Mouse (Mus musculus) liver, postnatal 0 days (tissue): Measurements from ENCODE around the gene Kif1c.

Source experiments
- CTCF ChIP-seq: sonication (generic); IDR thresholded peaks from 2 replicates; pipeline ENCODE4 v1.5.1; 2016; ENCODE audit warnings: antibody characterized with exemption, low read depth
- EP300 ChIP-seq: IDR thresholded peaks from 2 replicates; pipeline ENCODE4 v1.6.1; 2016; ENCODE audit warnings: antibody characterized with exemption, low read depth, mild to moderate bottlenecking

GRCm38 (mm10) chr11:70721072-70721471 is 20.7 kb downstream of the Kif1c start:
- TF ChIP-seq CTCF (no peak), EP300 (no peak)
